Mouse (Mus musculus) spleen, adult 2 months (tissue): ENCODE data around the gene Shb.

Experiments used
- CTCF ChIP-seq: fragments of 200-500 bp; IDR thresholded peaks from 2 replicates; pipeline ENCODE4 v1.5.1; 2011; ENCODE audit warnings: mild to moderate bottlenecking, inconsistent platforms; ENCODE audit not compliant: insufficient read depth, insufficient read length, insufficient replicate concordance; ENCODE audit errors: extremely low read depth
- POLR2A ChIP-seq: fragments of 200-500 bp; IDR thresholded peaks from 2 replicates; pipeline ENCODE4 v1.6.1; 2011; ENCODE audit warnings: low read depth, low read length, inconsistent platforms

DNA sequence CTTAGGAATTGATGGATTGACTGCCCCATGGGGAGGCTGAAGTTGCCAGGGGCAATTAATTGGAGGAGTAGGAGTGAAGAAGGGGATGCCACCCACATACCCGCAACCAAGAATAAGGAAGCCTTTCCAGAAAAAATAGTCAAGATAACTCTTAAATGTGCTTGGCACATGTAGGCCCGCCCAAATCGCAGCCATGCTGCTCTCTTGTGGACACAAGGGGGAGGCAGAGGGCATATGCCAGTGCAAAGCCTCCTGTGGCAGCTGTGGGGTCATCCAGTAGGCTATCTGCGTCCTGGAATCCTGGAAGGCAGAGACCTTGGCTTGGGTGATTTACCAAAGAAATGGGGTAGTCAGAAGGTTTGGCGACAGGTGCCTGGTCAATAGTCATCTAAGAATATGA lies 17.2 kb upstream of the Shb start:
- TF ChIP-seq CTCF (peak; percentile 18; the same call in 1 of the 2 replicates), POLR2A (no peak)
